Mouse (Mus musculus) stomach, embryonic 15.5 days (tissue): ENCODE measurements around the gene Man2a1. TPM values are rescaled to one million over a fixed set of nuclear protein-coding genes. Genes with fewer than 3 reads are reported as not detected.

Source experiments
- polyA plus RNA-seq: library from polyadenylated mRNA; unstranded; fragments of >200 nt; fragmentation: Nextera tagmentation; extraction: Ambion mirVana; gene quantifications from 2 replicates; pipeline ENCODE4 v1.2.1, GENCODE M21; 2015

The Man2a1 gene
- polyA plus RNA-seq, 1 experiment from 2014 or later: 14.3 TPM

Other genes with a start within 250 kb of the Man2a1 start
- not detected in 2 replicates for gene 4930583I09Rik, start 235.3 kb downstream of the Man2a1 start, polyA plus RNA-seq